8 mouse cellular contexts compared by ENCODE assay signal in genomic region chr17:25469798-25470197, GRCm38 (mm10). TPM values are rescaled to one million over a fixed set of nuclear protein-coding genes. Genes with fewer than 3 reads are reported as not detected.
DNase-seq lines count a peak whose midpoint lies in the region; ATAC-seq and TF ChIP-seq lines count a peak whose summit lies in the region.
"Had no signal": no experiment of that assay in that cellular context is flagged by ENCODE, and none has a peak within 500 bp of the region (broad histone marks: within the 10 kb centered on the region; RNA-seq: fewer than 3 reads in every experiment).

No protein-coding gene starts in this region.

- H3K9me3 ChIP-seq in forebrain, embryonic 11.5 days (ENCODE audit: control insufficient read depth, low read length) = no peaks in the 10 kb centered on the region
- no peaks in the 10 kb centered on the region for H3K9me3 ChIP-seq in hindbrain, embryonic 13.5 days
- no peaks in the 10 kb centered on the region for H3K9me3 ChIP-seq in midbrain, embryonic 10.5 days (replicated peaks)

- ATAC-seq in forebrain, embryonic 11.5 days (replicated peaks; ENCODE audit: low FRiP score) = 0 out of 2 replicates have a peak, but pooled peaks have one; percentile 18
- ATAC-seq in hindbrain, embryonic 13.5 days (ENCODE audit: low FRiP score) = peak; percentile 65; the same call in 1 of the 2 replicates

- H3K27ac ChIP-seq in forebrain, embryonic 11.5 days (ENCODE audit: low read depth, low read length) = no peak overlapping the region
- H3K27ac ChIP-seq in hindbrain, embryonic 13.5 days = no peak overlapping the region
- no peak overlapping the region for H3K27ac ChIP-seq in midbrain, embryonic 10.5 days (replicated peaks)
- H3K27ac ChIP-seq in small intestine, adult 2 months (ENCODE audit: insufficient read depth, low read depth, low read length) = no peak overlapping the region

- H3K4me2 ChIP-seq in forebrain, embryonic 11.5 days (ENCODE audit: low read depth, low read length, severe bottlenecking) = no peak overlapping the region
- no peak overlapping the region for H3K4me2 ChIP-seq in hindbrain, embryonic 13.5 days

- TF ChIP-seq CTCF in small intestine, adult 2 months (IDR thresholded peaks at IDR 0.05; ENCODE audit: extremely low read depth, insufficient read length, insufficient replicate concordance, low read depth, low read length) = peak; percentile 55; the same call in 1 of the 2 replicates

- peak; percentile 84 for DNase-seq in MN1 (ENCODE audit: low spot score)
- DNase-seq in adrenal gland, postnatal 36 days = peak; percentile 71 to 78
- peak; percentile 84 for DNase-seq in forebrain, embryonic 11.5 days (ENCODE audit: low spot score)
- peak; percentile 56 to 65 for DNase-seq in layer of hippocampus, postnatal 36 days
- DNase-seq in midbrain, embryonic 10.5 days (ENCODE audit: low spot score) = peak; percentile 71

- H3K36me3 ChIP-seq in forebrain, embryonic 11.5 days (ENCODE audit: control insufficient read depth, insufficient read depth, low read length) = no peaks in the 10 kb centered on the region
- H3K36me3 ChIP-seq in hindbrain, embryonic 13.5 days = no peaks in the 10 kb centered on the region
- H3K36me3 ChIP-seq in midbrain, embryonic 10.5 days = no peaks in the 10 kb centered on the region
- H3K36me3 ChIP-seq in small intestine, adult 2 months (ENCODE audit: control insufficient read depth, insufficient read depth, low read length) = no peaks in the 10 kb centered on the region

- no peak overlapping the region for H3K9ac ChIP-seq in forebrain, embryonic 11.5 days (ENCODE audit: low read length)
- H3K9ac ChIP-seq in hindbrain, embryonic 13.5 days = no peak overlapping the region

- H3K4me3 ChIP-seq in forebrain, embryonic 11.5 days (ENCODE audit: low read depth, low read length) = no peak overlapping the region
- no peak overlapping the region for H3K4me3 ChIP-seq in hindbrain, embryonic 13.5 days
- H3K4me3 ChIP-seq in midbrain, embryonic 10.5 days = no peak overlapping the region
- no peak overlapping the region for H3K4me3 ChIP-seq in small intestine, adult 2 months (ENCODE audit: low read depth, low read length)

- TF ChIP-seq POLR2A in small intestine, adult 2 months (IDR thresholded peaks at IDR 0.05; ENCODE audit: low read depth, low read length) = no peak

- WGBS in forebrain, embryonic 11.5 days = 28% methylated on average over 8 of the region's 8 CpGs
- 38% methylated on average over 8 of the region's 8 CpGs for WGBS in hindbrain, embryonic 13.5 days
- WGBS in midbrain, embryonic 10.5 days = 29% methylated on average over 8 of the region's 8 CpGs
- WGBS in small intestine, adult 2 months = 21% methylated on average over 8 of the region's 8 CpGs

- H3K4me1 ChIP-seq in forebrain, embryonic 11.5 days (replicated peaks; ENCODE audit: control insufficient read depth, insufficient read depth, low read length) = 0 out of 2 replicates have a peak, but pooled peaks cover 2% of the 10 kb centered on the region
- peaks cover 15% of the 10 kb centered on the region for H3K4me1 ChIP-seq in hindbrain, embryonic 13.5 days (replicated peaks)
- H3K4me1 ChIP-seq in midbrain, embryonic 10.5 days = peaks cover 24% of the 10 kb centered on the region
- peaks cover 1% of the 10 kb centered on the region for H3K4me1 ChIP-seq in small intestine, adult 2 months (ENCODE audit: control insufficient read depth, insufficient read depth, insufficient read length, low read length)

- H3K27me3 ChIP-seq in forebrain, embryonic 11.5 days (ENCODE audit: control insufficient read depth, insufficient read depth, low read length) = peaks cover 20% of the 10 kb centered on the region
- peaks cover 63% of the 10 kb centered on the region for H3K27me3 ChIP-seq in hindbrain, embryonic 13.5 days
- peaks cover 42% of the 10 kb centered on the region for H3K27me3 ChIP-seq in midbrain, embryonic 10.5 days (ENCODE audit: low read depth, poor library complexity, severe bottlenecking)
- H3K27me3 ChIP-seq in small intestine, adult 2 months (ENCODE audit: control insufficient read depth, insufficient read depth, low read length) = no peaks in the 10 kb centered on the region

RNA-seq across cellular contexts. Expression of gene Tekt4, which starts 15.4 kb away (rescaled TPM):
- not detected for total RNA-seq in adrenal gland, postnatal 36 days (2021)
- 0.12 and 0.29 TPM in 2 replicates for polyA plus RNA-seq in forebrain, embryonic 11.5 days (2014; fragmentation: Nextera tagmentation; extraction: Ambion mirVana)
- polyA plus RNA-seq in hindbrain, embryonic 13.5 days (2015; fragmentation: Nextera tagmentation; extraction: Ambion mirVana) = 1.1 and 2.0 TPM in 2 replicates
- 1 to 10 TPM; 1.2 to 2.8 TPM for total RNA-seq in layer of hippocampus, postnatal 36 days (2021)
- 0.17 and 0.38 TPM in 2 replicates for polyA plus RNA-seq in midbrain, embryonic 10.5 days (2016; fragmentation: Nextera tagmentation; extraction: Ambion mirVana)
- polyA plus RNA-seq in small intestine, adult 2 months (2012; rRNA removed) = not detected in 2 replicates
- total RNA-seq: hematopoietic stem cell, adult 5-6 weeks had no signal

RNA-seq across cellular contexts. Expression of gene Sstr5, which starts 27.3 kb away (rescaled TPM):
- under 1 TPM; 0.49 to 0.53 TPM for total RNA-seq in adrenal gland, postnatal 36 days (2021)
- polyA plus RNA-seq in forebrain, embryonic 11.5 days (2014; fragmentation: Nextera tagmentation; extraction: Ambion mirVana) = 0.24 TPM in 1 of 2 replicates, not detected in the other
- 0.38 and 0.45 TPM in 2 replicates for polyA plus RNA-seq in hindbrain, embryonic 13.5 days (2015; fragmentation: Nextera tagmentation; extraction: Ambion mirVana)
- total RNA-seq in layer of hippocampus, postnatal 36 days (2021) = under 1 TPM in 1 of 2 experiments, not detected in 1; 0.23 TPM
- not detected in 2 replicates for polyA plus RNA-seq in midbrain, embryonic 10.5 days (2016; fragmentation: Nextera tagmentation; extraction: Ambion mirVana)
- 0.29 and 0.53 TPM in 2 replicates for polyA plus RNA-seq in small intestine, adult 2 months (2012; rRNA removed)
- total RNA-seq: hematopoietic stem cell, adult 5-6 weeks had no signal

RNA-seq across cellular contexts. Expression of gene Cacna1h, which starts 36.2 kb away (rescaled TPM):
- 10 to 100 TPM; 58.7 to 97.3 TPM for total RNA-seq in adrenal gland, postnatal 36 days (2021)
- polyA plus RNA-seq in forebrain, embryonic 11.5 days (2014; fragmentation: Nextera tagmentation; extraction: Ambion mirVana) = 4.4 and 4.7 TPM in 2 replicates
- 9.7 and 10.2 TPM in 2 replicates for polyA plus RNA-seq in hindbrain, embryonic 13.5 days (2015; fragmentation: Nextera tagmentation; extraction: Ambion mirVana)
- total RNA-seq in layer of hippocampus, postnatal 36 days (2021) = 100 to 1,000 TPM; 107 to 127 TPM
- polyA plus RNA-seq in midbrain, embryonic 10.5 days (2016; fragmentation: Nextera tagmentation; extraction: Ambion mirVana) = 2.1 and 3.6 TPM in 2 replicates
- 17.8 and 19.6 TPM in 2 replicates for polyA plus RNA-seq in small intestine, adult 2 months (2012; rRNA removed)
